Mouse (Mus musculus): ENCODE measurements at regions not wholly inside any gene's neighbourhood (a gene's known extent, or its start where the extent isn't known, plus 50 kb on each side); places are given as distances from the start of the nearest gene placed in this dataset.

DNA sequence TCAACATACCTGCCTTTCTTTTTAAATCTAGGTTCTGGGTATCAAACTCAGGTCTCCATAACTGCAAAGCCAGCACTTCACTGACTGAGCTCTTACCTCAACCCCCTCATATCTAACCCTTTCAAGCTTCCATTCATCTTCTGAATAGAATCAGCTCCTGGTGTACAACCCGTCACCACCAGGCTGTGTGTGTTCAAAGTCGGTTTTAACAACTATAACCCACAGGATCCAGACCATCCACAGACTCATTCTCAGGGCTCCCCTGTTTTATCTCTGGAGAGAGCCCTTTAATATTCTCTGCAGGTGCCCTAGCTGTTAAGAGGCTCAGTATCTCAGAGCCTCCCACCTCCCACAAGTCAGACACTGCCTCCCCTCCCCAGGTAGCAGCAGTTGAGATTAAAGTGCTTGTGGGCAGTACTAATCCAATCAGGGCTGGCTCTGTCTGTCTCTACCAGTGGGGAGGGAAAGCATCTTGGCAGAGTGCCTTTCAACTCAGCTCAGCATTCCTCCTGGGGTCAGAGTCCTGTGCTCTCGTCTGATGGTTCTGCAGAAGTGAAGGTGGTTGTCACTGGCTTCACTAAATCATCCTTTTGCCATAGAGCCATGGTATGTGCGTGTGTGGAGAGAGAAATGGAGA is 272.4 kb downstream of the Dhx15 start:
- TF ChIP-seq CTCF (IDR thresholded peaks at IDR 0.05; ENCODE audit: control insufficient read depth, insufficient read depth, insufficient replicate concordance, low read depth, low read length) (no peak), POLR2A (IDR thresholded peaks at IDR 0.05; ENCODE audit: control insufficient read depth, low read depth, low read length) (no peak)
